Mouse (Mus musculus): ENCODE measurements around the gene Ube2d3. TPM values are rescaled to one million over a fixed set of nuclear protein-coding genes. Genes with fewer than 3 reads are reported as not detected.

Gene Ube2d3
- polyA plus RNA-seq, 1 experiment from 2014 or later: 494 TPM

Other genes starting within 250 kb of the Ube2d3 start
- gene Cenpe, start 225.6 kb upstream of the Ube2d3 start, polyA plus RNA-seq (2016; fragmentation: Nextera tagmentation; extraction: Ambion mirVana): 20.2 and 21.0 TPM in 2 replicates
- 4.0 and 4.2 TPM in 2 replicates for gene Bdh2, start 156.9 kb upstream of the Ube2d3 start, polyA plus RNA-seq (2016; fragmentation: Nextera tagmentation; extraction: Ambion mirVana)
- gene Slc9b2, start 130.4 kb upstream of the Ube2d3 start, polyA plus RNA-seq (2016; fragmentation: Nextera tagmentation; extraction: Ambion mirVana): 0.88 and 1.3 TPM in 2 replicates
- gene Slc9b1, start 90.1 kb upstream of the Ube2d3 start, polyA plus RNA-seq (2016; fragmentation: Nextera tagmentation; extraction: Ambion mirVana): not detected in 2 replicates
- 75.6 and 78.2 TPM in 2 replicates for gene Cisd2, start 14.2 kb upstream of the Ube2d3 start, polyA plus RNA-seq (2016; fragmentation: Nextera tagmentation; extraction: Ambion mirVana)
- 4.0 and 5.1 TPM in 2 replicates for gene Manba, start 47.5 kb downstream of the Ube2d3 start, polyA plus RNA-seq (2016; fragmentation: Nextera tagmentation; extraction: Ambion mirVana)

Data from neural tube, embryonic 12.5 days (tissue).